Mouse (Mus musculus): ENCODE results near the gene Tab1.

DNA sequence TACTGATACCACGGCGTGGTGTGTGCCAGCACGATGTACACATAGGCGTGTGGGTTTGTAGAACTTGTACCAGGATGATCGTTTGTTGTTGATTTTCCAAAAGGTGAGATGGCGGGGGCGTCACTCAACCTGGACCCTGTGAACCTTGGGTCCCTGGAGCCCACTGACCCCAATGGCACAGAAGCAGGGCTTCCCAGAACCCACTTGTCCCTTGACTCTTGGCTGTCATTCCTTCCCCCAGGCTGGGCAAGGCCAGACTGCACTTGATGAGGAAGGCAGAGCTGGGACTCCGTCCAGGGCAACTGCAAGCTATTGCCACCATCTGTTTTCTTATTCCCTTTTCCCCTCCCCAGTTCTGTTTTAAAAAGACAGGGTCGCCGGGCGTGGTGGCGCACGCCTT lies 38.7 kb upstream of the Tab1 start:
- TF ChIP-seq CTCF (IDR thresholded peaks at IDR 0.05; ENCODE audit: low read depth): no peak
- no peak for TF ChIP-seq EP300 (IDR thresholded peaks at IDR 0.05; ENCODE audit: low read depth)

Data from liver, embryonic 14.5 days (tissue).